Mouse (Mus musculus) macrophage (primary cell): ENCODE data around the gene Tmem217. TPM values are rescaled to one million over a fixed set of nuclear protein-coding genes. Genes with fewer than 3 reads are reported as not detected.

Source experiments
- H3K27ac ChIP-seq: fragments of 350-480 bp; formaldehyde crosslinking; 2 replicates; pipeline ENCODE4 v1.9.0; 2021
- H3K36me3 ChIP-seq: fragments of 350-480 bp; formaldehyde crosslinking; 2 replicates; pipeline ENCODE4 v1.9.0; 2021; ENCODE audit errors: inconsistent target
- H3K4me3 ChIP-seq: fragments of 350-480 bp; formaldehyde crosslinking; 2 replicates; pipeline ENCODE4 v1.9.0; 2021; ENCODE audit errors: inconsistent target
- H3K79me2 ChIP-seq: fragments of 350-480 bp; formaldehyde crosslinking; 2 replicates; pipeline ENCODE4 v1.9.0; 2021; ENCODE audit errors: inconsistent target
- WGBS: methylation state at CpG from one replicate; pipeline ENCODE4 v1.1.7; 2026; ENCODE audit warnings: inconsistent platforms; ENCODE audit not compliant: missing documents; 5-methylcytosine and 5-hydroxymethylcytosine counted together
- polyA plus RNA-seq: library from polyadenylated mRNA; stranded (reverse); fragments of 250-400 nt; gene quantifications from 3 replicates; pipeline ENCODE4 v1.2.4, GENCODE M21; 2018; ENCODE audit warnings: inconsistent platforms

Tmem217 gene
- polyA plus RNA-seq, 1 experiment from 2014 or later = 0.67 TPM

DNA sequence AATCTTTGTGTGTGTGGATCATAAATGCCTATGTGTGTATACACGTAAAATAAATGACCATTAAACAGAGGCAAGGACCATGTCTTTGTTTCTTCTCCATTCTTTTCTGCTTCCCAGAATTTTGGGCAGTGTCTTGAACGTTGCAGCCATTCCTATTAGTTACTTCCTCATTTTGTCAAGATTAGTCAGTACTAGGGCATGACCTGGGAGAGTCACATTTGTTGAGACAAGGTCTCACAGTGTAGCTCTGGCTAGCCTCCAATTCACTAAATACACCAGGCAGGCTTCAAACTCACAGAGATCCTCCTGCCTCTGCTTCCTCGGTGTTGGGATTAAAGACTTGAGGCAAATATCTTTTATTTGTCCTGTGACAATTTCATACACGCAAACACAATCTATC is 73.9 kb downstream of the Tmem217 start:
- Histone ChIP-seq H3K4me3 (no peak overlapping the region), H3K79me2 (no peaks in the 10 kb centered on the region), H3K27ac (peak overlapping the region; percentile 34), H3K36me3 (no peaks in the 10 kb centered on the region)
- 63% methylated on average over 4 of the region's 4 CpGs for WGBS

DNA sequence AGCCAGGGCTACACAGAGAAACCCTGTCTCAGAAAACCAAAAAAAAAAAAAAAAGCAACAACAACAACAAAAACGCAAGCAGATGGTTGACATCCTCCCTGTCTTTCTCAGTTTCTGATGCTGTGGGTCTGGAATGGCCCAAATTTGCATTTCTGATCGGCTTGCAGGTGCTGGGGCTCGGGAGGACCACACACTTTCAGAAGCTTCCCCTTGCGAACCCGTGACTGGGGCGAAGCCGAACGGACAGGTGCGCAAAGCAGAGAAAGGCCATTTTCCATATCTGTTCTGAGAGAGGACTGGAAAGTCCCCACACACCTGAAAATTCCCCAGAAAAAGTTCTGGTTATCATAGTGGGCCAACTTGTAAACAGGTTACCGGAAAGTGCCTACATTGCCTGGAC is 74.8 kb downstream of the Tmem217 start:
- no peaks in the 10 kb centered on the region for H3K79me2 ChIP-seq
- no peaks in the 10 kb centered on the region for H3K36me3 ChIP-seq
- H3K27ac ChIP-seq = no peak overlapping the region
- H3K4me3 ChIP-seq = no peak overlapping the region
- WGBS = 96% methylated on average over 10 of the region's 10 CpGs

DNA sequence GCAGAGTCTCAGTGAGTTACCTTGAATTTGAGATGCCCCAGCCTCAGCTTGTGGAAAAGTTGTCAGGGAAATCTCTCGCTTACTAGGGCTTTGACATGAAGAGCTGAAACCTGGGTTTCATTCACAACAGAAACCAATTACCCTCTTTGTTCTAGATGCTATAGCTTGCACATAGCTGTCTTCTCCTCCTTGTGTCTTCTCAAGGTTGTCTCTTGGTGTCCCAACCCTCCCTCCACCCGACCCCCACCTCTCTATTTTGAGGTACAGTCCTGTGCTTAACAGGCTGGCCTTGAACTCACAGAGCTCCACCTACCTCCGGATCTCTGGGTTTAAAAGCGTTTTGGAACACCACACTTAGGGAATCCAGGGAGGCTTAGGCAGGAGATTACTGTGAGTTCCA is 75.7 kb downstream of the Tmem217 start:
- Histone ChIP-seq H3K27ac (no peak overlapping the region), H3K4me3 (no peak overlapping the region), H3K79me2 (no peaks in the 10 kb centered on the region), H3K36me3 (no peaks in the 10 kb centered on the region)
- WGBS = 91% methylated on average over 4 of the region's 4 CpGs

Other genes with a start within 250 kb of the Tmem217 start
- gene Pi16, start 234.7 kb downstream of the Tmem217 start, polyA plus RNA-seq = 0.22 TPM in 1 of 3 replicates, not detected in the others
- 107 to 155 TPM (median 130 TPM) in 3 replicates for gene Mtch1, start 204.5 kb downstream of the Tmem217 start, polyA plus RNA-seq
- gene Fgd2, start 191.5 kb downstream of the Tmem217 start, polyA plus RNA-seq = 29.2 to 94.0 TPM (median 43.1 TPM) in 3 replicates
- gene Pim1, start 61.6 kb downstream of the Tmem217 start, polyA plus RNA-seq = 30.0 to 53.7 TPM (median 48.6 TPM) in 3 replicates
- not detected in 3 replicates for gene Gm17657, start 2.7 kb downstream of the Tmem217 start, polyA plus RNA-seq
- gene Tbc1d22b, start 2.6 kb downstream of the Tmem217 start, polyA plus RNA-seq = 9.9 to 13.7 TPM (median 10.5 TPM) in 3 replicates
- gene Rnf8, start 62.4 kb upstream of the Tmem217 start, polyA plus RNA-seq = 15.4 to 16.8 TPM (median 16.5 TPM) in 3 replicates
- 0.70 to 2.4 TPM (median 1.0 TPM) in 3 replicates for gene Gm28043, start 62.5 kb upstream of the Tmem217 start, polyA plus RNA-seq
- gene Cmtr1, start 108.2 kb upstream of the Tmem217 start, polyA plus RNA-seq = 37.1 to 60.9 TPM (median 43.9 TPM) in 3 replicates
- 4.0 to 5.7 TPM (median 4.5 TPM) in 3 replicates for gene Ccdc167, start 164.7 kb upstream of the Tmem217 start, polyA plus RNA-seq